Mouse (Mus musculus): Measurements from ENCODE around the gene Astn2. TPM values are rescaled to one million over a fixed set of nuclear protein-coding genes. Genes with fewer than 3 reads are reported as not detected.

Gene Astn2
- polyA plus RNA-seq, 1 experiment from 2014 or later = 0.18 TPM

DNA sequence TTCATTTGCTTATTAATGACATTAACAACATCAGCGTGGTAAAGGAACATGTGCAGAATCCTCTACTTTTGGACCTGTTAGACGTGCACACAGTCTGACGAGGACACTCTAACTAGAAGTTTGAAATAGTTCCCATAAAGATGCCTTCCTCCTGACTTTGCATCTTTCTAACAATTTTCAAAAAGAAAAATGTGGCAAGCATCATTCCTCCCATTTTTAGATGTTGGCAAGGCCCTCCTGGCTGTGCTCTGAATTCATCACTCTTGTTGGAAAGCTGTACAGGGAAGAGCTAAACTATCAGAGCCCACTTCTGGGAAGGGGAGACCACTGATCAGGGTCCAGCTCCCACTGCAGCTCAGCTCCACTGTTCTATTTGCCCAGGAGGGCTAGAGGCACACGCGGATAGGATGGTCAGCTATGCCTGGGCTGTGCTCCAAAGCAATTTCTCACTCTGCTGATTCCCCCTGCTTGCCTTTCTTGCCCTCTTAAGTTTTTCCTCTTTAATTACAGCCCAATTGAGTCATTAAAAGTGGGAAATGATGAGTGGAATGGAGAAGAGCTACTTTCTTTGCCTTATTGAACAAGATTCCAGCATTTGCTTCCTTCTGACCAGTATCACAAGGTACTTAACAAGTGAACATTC lies 630.9 kb downstream of the Astn2 start:
- no peak for ATAC-seq
- no peak overlapping the region for H3K4me3 ChIP-seq (ENCODE audit: low read depth, low read length)
- H3K27ac ChIP-seq (ENCODE audit: low read depth, low read length) = no peak overlapping the region
- no peaks in the 10 kb centered on the region for H3K36me3 ChIP-seq (ENCODE audit: control insufficient read depth, insufficient read depth)
- no peak overlapping the region for H3K9ac ChIP-seq (ENCODE audit: low read depth, low read length)
- TF ChIP-seq CTCF (IDR thresholded peaks at IDR 0.05; ENCODE audit: low read depth) = no peak
- no peaks in the 10 kb centered on the region for H3K27me3 ChIP-seq (replicated peaks; ENCODE audit: control insufficient read depth, insufficient read depth, low read length)
- 80% methylated on average over 5 of the region's 5 CpGs for WGBS
- no peaks in the 10 kb centered on the region for H3K4me1 ChIP-seq (replicated peaks; ENCODE audit: control insufficient read depth, insufficient read depth, low read length)
- no peak overlapping the region for H3K4me2 ChIP-seq (replicated peaks; ENCODE audit: low read depth)
- H3K9me3 ChIP-seq (ENCODE audit: control insufficient read depth) = no peaks in the 10 kb centered on the region

DNA sequence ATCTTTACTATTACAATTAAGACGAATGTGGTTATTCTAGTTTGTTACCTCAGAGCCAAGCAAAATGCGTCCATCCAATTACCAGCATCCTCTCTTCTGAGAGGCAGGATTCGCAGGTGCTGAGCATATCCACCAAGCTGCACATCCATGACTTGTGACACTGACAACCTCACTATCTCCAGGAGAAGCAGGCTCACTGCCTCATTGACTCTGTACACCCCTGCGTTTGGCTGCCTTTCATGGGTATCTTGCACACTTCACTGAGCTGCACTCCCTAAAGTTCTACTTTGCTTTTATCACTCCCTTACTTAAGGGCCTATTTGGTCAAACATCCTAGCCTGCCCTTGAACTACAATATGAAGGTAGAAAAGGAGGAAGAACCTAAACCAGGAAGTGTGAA lies 633.5 kb downstream of the Astn2 start:
- no peak for ATAC-seq
- Histone ChIP-seq H3K9me3 (ENCODE audit: control insufficient read depth) (no peaks in the 10 kb centered on the region), H3K4me3 (ENCODE audit: low read depth, low read length) (no peak overlapping the region), H3K9ac (ENCODE audit: low read depth, low read length) (no peak overlapping the region), H3K36me3 (ENCODE audit: control insufficient read depth, insufficient read depth) (no peaks in the 10 kb centered on the region), H3K27me3 (replicated peaks; ENCODE audit: control insufficient read depth, insufficient read depth, low read length) (no peaks in the 10 kb centered on the region), H3K4me1 (replicated peaks; ENCODE audit: control insufficient read depth, insufficient read depth, low read length) (no peaks in the 10 kb centered on the region), H3K27ac (ENCODE audit: low read depth, low read length) (no peak overlapping the region), H3K4me2 (replicated peaks; ENCODE audit: low read depth) (no peak overlapping the region)
- WGBS = 87% methylated on average over 4 of the region's 4 CpGs
- TF ChIP-seq CTCF (IDR thresholded peaks at IDR 0.05; ENCODE audit: low read depth) = no peak

DNA sequence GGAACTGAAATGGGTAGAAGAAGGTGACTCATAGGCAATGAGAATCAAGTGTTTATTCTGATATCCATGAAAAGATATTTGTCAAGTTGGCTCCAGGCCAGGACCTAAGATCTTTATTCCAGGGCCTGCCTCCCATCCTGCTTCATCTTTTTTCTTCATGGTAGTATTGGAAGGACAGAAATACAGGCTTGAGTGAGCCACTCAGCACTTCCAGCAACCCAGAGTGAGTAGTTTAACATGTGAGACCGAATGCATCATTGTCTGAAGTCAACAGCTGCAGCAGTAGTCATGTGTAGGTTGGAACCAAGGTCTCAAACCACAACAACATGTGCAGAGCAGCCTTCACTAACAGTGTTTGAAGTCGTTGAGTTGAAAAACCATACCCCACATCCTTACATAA lies 636.5 kb downstream of the Astn2 start:
- WGBS = 49% methylated on average over 2 of the region's 2 CpGs
- TF ChIP-seq CTCF (IDR thresholded peaks at IDR 0.05; ENCODE audit: low read depth) = no peak

DNA sequence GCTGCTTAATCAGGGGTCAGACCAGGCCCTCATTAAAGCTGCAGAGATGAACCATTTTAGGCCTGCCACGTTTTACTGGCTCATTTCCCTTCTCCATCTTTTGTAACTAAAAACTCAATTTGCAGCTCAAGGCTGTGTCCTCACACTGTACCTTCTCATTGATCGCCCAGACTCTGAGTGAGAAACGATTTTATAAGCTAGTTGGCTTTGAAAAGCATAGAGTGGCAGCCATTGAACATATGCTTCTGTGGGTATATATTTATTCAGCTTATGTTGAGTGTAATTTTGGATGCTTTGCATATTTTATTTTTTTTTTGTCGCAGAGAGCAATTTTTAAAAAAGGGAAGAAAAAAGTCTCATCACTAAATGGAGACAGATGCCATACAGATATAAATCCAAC lies 637.0 kb downstream of the Astn2 start:
- Histone ChIP-seq H3K9ac (ENCODE audit: low read depth, low read length) (no peak overlapping the region), H3K36me3 (ENCODE audit: control insufficient read depth, insufficient read depth) (no peaks in the 10 kb centered on the region), H3K4me2 (replicated peaks; ENCODE audit: low read depth) (no peak overlapping the region), H3K27ac (ENCODE audit: low read depth, low read length) (no peak overlapping the region), H3K27me3 (replicated peaks; ENCODE audit: control insufficient read depth, insufficient read depth, low read length) (no peaks in the 10 kb centered on the region), H3K4me3 (ENCODE audit: low read depth, low read length) (no peak overlapping the region), H3K9me3 (ENCODE audit: control insufficient read depth) (no peaks in the 10 kb centered on the region), H3K4me1 (replicated peaks; ENCODE audit: control insufficient read depth, insufficient read depth, low read length) (no peaks in the 10 kb centered on the region)
- ATAC-seq = no peak
- TF ChIP-seq CTCF (IDR thresholded peaks at IDR 0.05; ENCODE audit: low read depth) = no peak
- WGBS = 73% methylated on average over 4 of the region's 4 CpGs

More for the DNA sequence above, 636.5 kb downstream of the Astn2 start:
- no peak for ATAC-seq
- no peak overlapping the region for H3K4me2 ChIP-seq (replicated peaks; ENCODE audit: low read depth)
- H3K27ac ChIP-seq (ENCODE audit: low read depth, low read length) = no peak overlapping the region
- no peak overlapping the region for H3K9ac ChIP-seq (ENCODE audit: low read depth, low read length)
- H3K4me3 ChIP-seq (ENCODE audit: low read depth, low read length) = no peak overlapping the region
- H3K9me3 ChIP-seq (ENCODE audit: control insufficient read depth) = no peaks in the 10 kb centered on the region
- no peaks in the 10 kb centered on the region for H3K27me3 ChIP-seq (replicated peaks; ENCODE audit: control insufficient read depth, insufficient read depth, low read length)
- no peaks in the 10 kb centered on the region for H3K36me3 ChIP-seq (ENCODE audit: control insufficient read depth, insufficient read depth)
- no peaks in the 10 kb centered on the region for H3K4me1 ChIP-seq (replicated peaks; ENCODE audit: control insufficient read depth, insufficient read depth, low read length)

DNA sequence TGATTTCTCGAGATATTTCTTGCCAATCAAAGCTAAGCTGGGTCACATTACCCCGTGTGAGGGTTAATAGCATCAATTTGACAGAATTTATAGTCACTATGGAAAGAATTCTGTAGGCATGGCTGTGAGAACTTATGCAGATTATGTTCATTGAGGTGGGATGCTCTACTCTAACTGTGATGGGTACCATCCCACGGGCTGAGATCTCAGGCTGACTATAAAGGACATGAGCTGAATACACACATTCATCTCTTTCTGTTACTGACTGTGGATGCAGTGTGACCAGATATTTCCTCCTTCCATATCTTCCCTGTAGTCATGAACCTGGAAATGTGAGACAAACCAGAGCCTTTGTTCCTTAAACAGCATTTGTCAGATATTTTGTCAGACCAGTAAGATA lies 639.1 kb downstream of the Astn2 start:
- H3K36me3 ChIP-seq (ENCODE audit: control insufficient read depth, insufficient read depth) = no peaks in the 10 kb centered on the region
- no peak overlapping the region for H3K4me3 ChIP-seq (ENCODE audit: low read depth, low read length)
- TF ChIP-seq CTCF (IDR thresholded peaks at IDR 0.05; ENCODE audit: low read depth) = no peak
- H3K9me3 ChIP-seq (ENCODE audit: control insufficient read depth) = no peaks in the 10 kb centered on the region
- no peak for ATAC-seq
- 64% methylated on average over 3 of the region's 3 CpGs for WGBS
- no peak overlapping the region for H3K9ac ChIP-seq (ENCODE audit: low read depth, low read length)
- H3K4me1 ChIP-seq (replicated peaks; ENCODE audit: control insufficient read depth, insufficient read depth, low read length) = no peaks in the 10 kb centered on the region
- no peak overlapping the region for H3K27ac ChIP-seq (ENCODE audit: low read depth, low read length)
- no peaks in the 10 kb centered on the region for H3K27me3 ChIP-seq (replicated peaks; ENCODE audit: control insufficient read depth, insufficient read depth, low read length)
- H3K4me2 ChIP-seq (replicated peaks; ENCODE audit: low read depth) = no peak overlapping the region

DNA sequence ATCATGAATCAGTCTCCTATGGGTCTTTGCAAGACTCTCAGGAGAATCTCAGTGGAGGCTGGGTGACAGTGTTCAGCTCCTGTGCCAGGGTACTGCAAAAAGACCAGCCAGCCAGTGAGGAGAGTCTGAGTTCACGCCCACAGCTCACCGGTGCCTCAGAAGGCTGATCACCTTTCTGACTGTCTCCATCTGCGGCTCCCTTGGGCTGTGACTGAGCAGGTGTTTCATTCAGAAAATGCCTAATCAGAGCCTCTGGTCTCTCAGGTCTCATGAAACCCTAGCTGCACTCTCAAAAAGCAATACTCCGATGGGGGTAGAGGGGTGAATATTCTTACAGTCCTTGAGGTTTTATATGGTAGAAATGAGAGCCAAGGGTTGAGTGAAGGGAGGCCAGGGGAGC lies 640.1 kb downstream of the Astn2 start:
- TF ChIP-seq CTCF (IDR thresholded peaks at IDR 0.05; ENCODE audit: low read depth) = no peak
- Histone ChIP-seq H3K27ac (ENCODE audit: low read depth, low read length) (no peak overlapping the region), H3K4me1 (replicated peaks; ENCODE audit: control insufficient read depth, insufficient read depth, low read length) (no peaks in the 10 kb centered on the region), H3K27me3 (replicated peaks; ENCODE audit: control insufficient read depth, insufficient read depth, low read length) (no peaks in the 10 kb centered on the region), H3K4me3 (ENCODE audit: low read depth, low read length) (no peak overlapping the region), H3K4me2 (replicated peaks; ENCODE audit: low read depth) (no peak overlapping the region), H3K9me3 (ENCODE audit: control insufficient read depth) (no peaks in the 10 kb centered on the region), H3K9ac (ENCODE audit: low read depth, low read length) (no peak overlapping the region), H3K36me3 (ENCODE audit: control insufficient read depth, insufficient read depth) (no peaks in the 10 kb centered on the region)
- 74% methylated on average over 4 of the region's 4 CpGs for WGBS
- no peak for ATAC-seq

DNA sequence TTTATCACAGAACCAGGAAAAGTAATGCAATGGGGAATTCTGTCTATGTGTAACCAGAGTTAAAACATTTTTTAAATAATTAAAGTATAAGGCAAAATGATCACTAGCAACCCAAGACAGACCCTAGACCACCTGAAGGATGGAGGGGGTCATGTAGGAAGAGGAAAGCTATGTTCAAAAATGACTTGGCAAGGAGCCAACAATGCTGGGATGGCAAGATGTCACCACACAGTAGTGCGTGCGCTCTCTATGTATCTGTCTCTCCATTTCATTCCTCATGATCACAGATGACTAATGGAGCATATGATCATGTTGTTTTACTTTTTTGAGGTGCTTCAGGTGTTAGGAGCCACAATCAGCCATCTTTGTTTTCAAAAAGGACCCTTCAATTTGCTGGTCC lies 640.6 kb downstream of the Astn2 start:
- H3K9ac ChIP-seq (ENCODE audit: low read depth, low read length) = no peak overlapping the region
- no peak for TF ChIP-seq CTCF (IDR thresholded peaks at IDR 0.05; ENCODE audit: low read depth)
- no peaks in the 10 kb centered on the region for H3K36me3 ChIP-seq (ENCODE audit: control insufficient read depth, insufficient read depth)
- no peaks in the 10 kb centered on the region for H3K9me3 ChIP-seq (ENCODE audit: control insufficient read depth)
- no peak overlapping the region for H3K4me3 ChIP-seq (ENCODE audit: low read depth, low read length)
- no peaks in the 10 kb centered on the region for H3K4me1 ChIP-seq (replicated peaks; ENCODE audit: control insufficient read depth, insufficient read depth, low read length)
- no peak for ATAC-seq
- H3K27ac ChIP-seq (ENCODE audit: low read depth, low read length) = no peak overlapping the region
- H3K27me3 ChIP-seq (replicated peaks; ENCODE audit: control insufficient read depth, insufficient read depth, low read length) = no peaks in the 10 kb centered on the region
- H3K4me2 ChIP-seq (replicated peaks; ENCODE audit: low read depth) = no peak overlapping the region
- 90% methylated on average over 2 of the region's 2 CpGs for WGBS
